Mouse (Mus musculus): ENCODE data around the gene Usp53.

- TF ChIP-seq CTCF (IDR thresholded peaks at IDR 0.05; ENCODE audit: borderline replicate concordance, insufficient read depth, low read length) (no peak), POLR2A (IDR thresholded peaks at IDR 0.05; ENCODE audit: low read depth, low read length) (no peak)
Measured at GRCm38 (mm10) chr3:122915493-122915892, 68.8 kb downstream of the Usp53 start.

Data from embryonic fibroblast, embryonic 13.5 days (primary cell).